Mouse (Mus musculus) erythroblast, embryonic 14.5 days (primary cell): ENCODE data around the gene Tmc6.

Experiments used
- GATA1 ChIP-seq: IDR thresholded peaks from 2 replicates; pipeline ENCODE4 v1.6.1; 2012; ENCODE audit warnings: low read length, inconsistent platforms, mixed read lengths
- TAL1 ChIP-seq: IDR thresholded peaks from 3 replicates; pipeline ENCODE4 v1.6.1; 2012; ENCODE audit warnings: low read length, inconsistent platforms, mixed read lengths

DNA sequence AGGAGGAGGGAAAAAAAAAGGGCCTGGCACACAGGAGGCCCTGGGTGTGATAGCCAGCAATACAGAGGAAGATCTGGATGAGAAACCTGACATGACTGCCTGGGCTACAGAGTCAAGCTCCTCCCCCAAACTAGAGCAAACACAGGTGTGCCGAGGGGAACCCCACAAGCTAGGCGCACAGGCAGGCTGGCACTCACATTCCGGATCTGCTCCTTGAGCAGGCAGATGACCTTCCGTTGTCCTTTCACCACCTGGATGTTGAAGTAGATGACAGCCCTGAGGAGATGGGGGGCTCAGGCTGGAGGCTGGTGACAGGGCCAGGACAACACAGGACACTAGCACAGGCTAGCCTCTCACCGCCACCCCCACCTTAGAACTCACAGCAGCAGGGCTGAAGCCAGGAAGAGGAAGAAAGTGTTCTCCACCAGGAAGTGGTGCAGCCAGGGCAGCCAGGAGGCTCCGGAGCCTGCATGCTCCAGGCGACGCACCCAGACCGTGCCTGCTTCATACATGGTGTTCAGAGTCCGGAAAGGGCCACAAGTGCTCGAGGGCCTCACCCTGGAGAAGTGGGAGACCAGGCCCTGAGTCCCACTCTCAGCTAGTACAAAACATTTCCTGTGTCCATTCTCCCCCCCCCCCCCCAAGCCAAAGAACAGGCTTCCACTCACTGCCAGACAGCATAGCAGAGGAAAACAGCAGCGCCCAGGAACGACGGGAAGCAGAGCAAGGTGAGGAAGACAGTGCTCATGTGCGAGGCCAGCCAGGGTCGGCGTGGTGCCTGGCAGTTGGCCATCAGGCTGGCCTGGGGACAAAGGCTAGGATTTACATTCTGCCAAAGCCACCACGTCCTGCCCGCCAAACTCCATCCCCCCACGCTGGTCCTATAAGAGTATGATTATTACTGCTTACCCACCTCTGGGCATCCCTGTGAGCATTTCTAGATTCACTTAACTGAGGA lies 13.0 kb downstream of the Tmc6 start:
- TF ChIP-seq GATA1, result no peak
- TF ChIP-seq TAL1, result no peak
